In genomic region chr16:39445740-39446139, GRCm38 (mm10) we compare ENCODE assay signal across 18 mouse cellular contexts.
DNase-seq lines count a peak whose midpoint lies in the region; ATAC-seq and TF ChIP-seq lines count a peak whose summit lies in the region.
"Had no signal": no experiment of that assay in that cellular context is flagged by ENCODE, and none has a peak within 500 bp of the region (broad histone marks: within the 10 kb centered on the region; RNA-seq: fewer than 3 reads in every experiment).

No protein-coding gene starts in this region.

- no peak for DNase-seq in layer of hippocampus, adult 2 months (ENCODE audit: low spot score in 2 of 2)
- DNase-seq in layer of hippocampus, adult 18-20 months (ENCODE audit: low spot score in 2 of 2), result no peak
- DNase-seq in right cerebral cortex, adult 18-20 months, result peak; percentile 18
- no peak for DNase-seq in right cerebral cortex, postnatal 36 days (ENCODE audit: low spot score in 2 of 2)
- peak; percentile 33 for DNase-seq in telencephalon, adult 2 months (ENCODE audit: low read depth, low spot score)
- DNase-seq: adrenal gland, adult 2 months; adrenal gland, postnatal 10 days; adrenal gland, postnatal 25 days; cerebellum, adult 11-12 months; cerebellum, adult 2 months; cerebellum, adult 9-10 months; cerebellum, postnatal 10 days; cerebellum, postnatal 25 days had no signal

- no peak overlapping the region for H3K4me3 ChIP-seq in layer of hippocampus, adult 2 months
- H3K4me3 ChIP-seq: embryonic facial prominence, embryonic 10.5 days; embryonic facial prominence, embryonic 12.5 days; forebrain, embryonic 13.5 days; forebrain, embryonic 15.5 days had no signal

- no peak for ATAC-seq in inflammation-experienced regulatory T-cells, adult 6 months
- ATAC-seq: forebrain, embryonic 13.5 days; forebrain, embryonic 15.5 days had no signal

- peak overlapping the region; percentile 15; the same call in 1 of the 2 replicates for H3K27ac ChIP-seq in layer of hippocampus, adult 2 months
- H3K27ac ChIP-seq: embryonic facial prominence, embryonic 10.5 days; embryonic facial prominence, embryonic 12.5 days; forebrain, embryonic 13.5 days; forebrain, embryonic 15.5 days had no signal

- no peak for TF ChIP-seq CTCF in layer of hippocampus, adult 2 months (conservative IDR thresholded peaks at IDR 0.05)

Comparison
In these comparisons a context has a peak if more than half of its experiments do, and no peak if none do; other contexts are left out.
1. DNase-seq: peak in right cerebral cortex, adult 18-20 months (single experiment) and telencephalon, adult 2 months (single experiment); none in layer of hippocampus, adult 2 months (0 of 2), layer of hippocampus, adult 18-20 months (0 of 2) and right cerebral cortex, postnatal 36 days (0 of 2).